Mouse (Mus musculus) hindbrain, postnatal 0 days (tissue): ENCODE measurements around the gene Efna3. TPM values are rescaled to one million over a fixed set of nuclear protein-coding genes. Genes with fewer than 3 reads are reported as not detected.

Source experiments
- ATAC-seq: fragments of 200-750 bp; cut with Nextera tagmentation; 2 replicates; pipeline ENCODE4 v1.8.0; 2017; ENCODE audit warnings: mild to moderate bottlenecking, moderate TSS enrichment, moderate library complexity
- DNase-seq: peaks from one replicate; pipeline ENCODE4 v3.0.0-alpha.2; 2015; ENCODE audit warnings: low spot score
- H3K27ac ChIP-seq: fragments of 300-500 bp; sonication (generic); 2 replicates; pipeline ENCODE4 v1.5.1; 2014; ENCODE audit warnings: mild to moderate bottlenecking
- H3K27me3 ChIP-seq: fragments of 300-500 bp; sonication (generic); 2 replicates; pipeline ENCODE4 v1.6.1; 2014; ENCODE audit warnings: low read length, mixed read lengths; ENCODE audit not compliant: insufficient read depth
- H3K36me3 ChIP-seq: fragments of 300-500 bp; sonication (generic); 2 replicates; pipeline ENCODE4 v1.6.1; 2014; ENCODE audit warnings: low read length, mixed read lengths; ENCODE audit not compliant: insufficient read depth
- H3K4me1 ChIP-seq: fragments of 300-500 bp; sonication (generic); 2 replicates; pipeline ENCODE4 v1.6.1; 2014; ENCODE audit warnings: antibody characterized with exemption, low read length, mixed read lengths; ENCODE audit not compliant: insufficient read depth
- H3K4me2 ChIP-seq: fragments of 300-500 bp; sonication (generic); 2 replicates; pipeline ENCODE4 v1.6.1; 2014; ENCODE audit warnings: low read depth, mild to moderate bottlenecking, low read length, moderate library complexity, mixed read lengths
- H3K4me3 ChIP-seq: fragments of 300-500 bp; sonication (generic); 2 replicates; pipeline ENCODE4 v1.5.1; 2014; ENCODE audit warnings: low read length
- H3K9ac ChIP-seq: fragments of 300-500 bp; sonication (generic); replicated peaks from 2 replicates; pipeline ENCODE4 v1.6.1; 2014; ENCODE audit warnings: mild to moderate bottlenecking, low read length, moderate library complexity, mixed read lengths
- H3K9me3 ChIP-seq: fragments of 300-500 bp; sonication (generic); 2 replicates; pipeline ENCODE4 v1.6.1; 2016; ENCODE audit warnings: low read length, mixed read lengths
- CTCF ChIP-seq: IDR thresholded peaks from 2 replicates; pipeline ENCODE4 v1.5.1; 2016; ENCODE audit warnings: antibody characterized with exemption, control low read depth, low read depth
- WGBS: fragments of 180-500 bp; shearing (Covaris S2); extraction: QIAGEN DNeasy Blood & Tissue Kit; methylation state at CpG from one replicate; pipeline ENCODE4 v1.1.7; 2014; 5-methylcytosine and 5-hydroxymethylcytosine counted together
- polyA plus RNA-seq: library from polyadenylated mRNA; unstranded; fragments of >200 nt; fragmentation: Nextera tagmentation; extraction: Ambion mirVana; gene quantifications from 2 replicates; pipeline ENCODE4 v1.2.1, GENCODE M21; 2015
- total RNA-seq: library from RNA; depleted of rRNA; stranded (reverse); fragments of >200 nt; gene quantifications from 2 replicates; pipeline ENCODE4 v1.2.3, GENCODE M21; 2014

Efna3 gene
- total and polyA plus RNA-seq, 2 experiments from 2014 or later, result 61.4 to 107 TPM

DNA sequence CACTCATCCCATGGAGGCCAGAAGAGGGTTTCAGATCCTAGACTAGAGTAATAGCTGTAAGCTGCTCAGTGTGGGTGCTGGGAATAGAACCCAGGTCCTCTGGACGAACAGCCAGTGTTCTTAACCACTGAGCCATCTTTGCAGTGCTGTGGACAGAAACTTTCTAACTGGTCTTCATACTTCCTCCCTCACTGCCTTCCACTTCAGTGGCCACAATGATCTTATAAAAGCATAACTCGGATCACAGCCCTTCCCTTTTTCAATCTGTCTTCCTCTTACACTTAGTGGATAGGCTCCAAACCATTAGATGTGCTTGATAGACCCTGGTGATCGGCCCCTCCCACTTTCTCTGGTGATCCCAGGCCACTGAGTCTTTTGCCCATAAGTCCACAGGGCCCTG lies 37.5 kb upstream of the Efna3 start:
- no peak overlapping the region for H3K9ac ChIP-seq
- H3K4me3 ChIP-seq, result no peak overlapping the region
- no peaks in the 10 kb centered on the region for H3K36me3 ChIP-seq
- 0 out of 2 replicates have a peak, but pooled peaks cover under 1% of the 10 kb centered on the region for H3K27me3 ChIP-seq
- 67% methylated on average over 3 of the region's 3 CpGs for WGBS
- no peaks in the 10 kb centered on the region for H3K4me1 ChIP-seq
- H3K4me2 ChIP-seq, result no peak overlapping the region
- no peaks in the 10 kb centered on the region for H3K9me3 ChIP-seq
- ATAC-seq, result no peak
- no peak for DNase-seq
- TF ChIP-seq CTCF, result no peak
- H3K27ac ChIP-seq, result no peak overlapping the region

DNA sequence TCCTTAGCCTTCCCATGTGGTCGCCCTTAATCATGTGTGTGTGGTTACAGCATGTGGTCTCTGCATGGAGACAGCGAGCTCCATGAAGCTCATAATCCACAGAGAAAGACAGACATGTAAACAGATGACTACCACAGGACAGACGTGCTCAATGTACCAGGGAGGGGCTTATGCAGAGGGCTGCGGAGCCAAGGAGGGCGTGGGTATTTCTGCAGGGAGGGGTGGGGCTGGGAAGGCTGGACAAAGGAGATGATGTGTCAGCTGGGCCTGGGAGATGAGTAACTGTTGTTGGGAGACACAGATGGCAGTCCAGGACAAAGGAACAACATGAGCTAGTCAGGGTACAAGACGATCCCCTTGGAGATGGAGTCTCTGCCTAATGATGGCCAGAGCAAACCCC lies 36.9 kb upstream of the Efna3 start:
- WGBS, result 51% methylated on average over 6 of the region's 6 CpGs

DNA sequence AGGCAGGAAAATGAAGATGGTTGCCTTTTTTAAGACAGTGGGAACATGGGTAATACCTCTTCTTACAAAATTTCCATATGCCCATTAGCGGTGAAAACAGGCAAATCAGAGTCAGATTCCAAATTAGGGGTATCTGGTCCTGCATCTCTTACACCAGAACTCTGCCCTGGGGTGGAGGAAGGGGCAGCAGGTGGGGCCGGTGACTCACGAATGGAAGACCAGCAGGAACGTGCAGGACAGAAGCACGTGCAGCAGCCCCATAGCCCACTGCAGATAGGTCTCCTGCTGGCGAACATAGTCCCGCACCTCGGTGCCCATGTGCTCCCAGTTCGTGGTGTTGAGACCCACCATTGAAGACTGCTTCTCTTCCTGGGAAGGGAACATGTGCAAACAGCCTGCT lies 33.3 kb upstream of the Efna3 start:
- H3K9ac ChIP-seq, result no peak overlapping the region
- H3K27ac ChIP-seq, result no peak overlapping the region
- H3K4me3 ChIP-seq, result no peak overlapping the region
- H3K4me1 ChIP-seq, result no peaks in the 10 kb centered on the region
- ATAC-seq (no peak), DNase-seq (no peak)
- no peaks in the 10 kb centered on the region for H3K36me3 ChIP-seq
- TF ChIP-seq CTCF, result no peak
- no peaks in the 10 kb centered on the region for H3K9me3 ChIP-seq
- 64% methylated on average over 9 of the region's 9 CpGs for WGBS
- no peak overlapping the region for H3K4me2 ChIP-seq
- no peaks in the 10 kb centered on the region for H3K27me3 ChIP-seq

More for the DNA sequence above, 36.9 kb upstream of the Efna3 start:
- no peak overlapping the region for H3K4me2 ChIP-seq
- H3K27me3 ChIP-seq, result no peaks in the 10 kb centered on the region
- H3K4me3 ChIP-seq, result no peak overlapping the region
- H3K27ac ChIP-seq, result no peak overlapping the region
- DNase-seq, result no peak
- no peaks in the 10 kb centered on the region for H3K4me1 ChIP-seq
- TF ChIP-seq CTCF, result no peak
- ATAC-seq, result no peak
- H3K9me3 ChIP-seq, result no peaks in the 10 kb centered on the region
- H3K9ac ChIP-seq, result no peak overlapping the region
- H3K36me3 ChIP-seq, result no peaks in the 10 kb centered on the region

DNA sequence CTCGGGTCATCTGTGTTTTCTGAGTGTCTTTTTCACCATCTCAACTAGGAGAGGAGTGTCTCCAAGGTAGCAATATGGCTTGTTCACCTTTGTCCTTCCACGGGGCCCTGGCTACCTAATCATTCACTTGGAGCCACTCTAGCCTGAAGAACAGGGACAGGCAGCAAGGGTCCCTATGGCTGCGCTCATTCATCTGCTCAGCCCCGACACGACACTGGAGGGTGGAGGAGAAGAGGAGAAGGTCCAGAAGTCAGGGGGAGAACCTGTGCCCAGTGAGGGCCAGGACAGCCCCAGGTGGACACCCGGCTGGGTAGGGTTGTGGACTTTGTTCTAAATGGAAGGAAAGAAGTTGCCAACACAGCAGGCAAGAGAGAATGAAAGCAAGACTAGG lies 32.7 kb upstream of the Efna3 start:
- Histone ChIP-seq H3K27ac (no peak overlapping the region), H3K9ac (no peak overlapping the region), H3K9me3 (no peaks in the 10 kb centered on the region), H3K36me3 (no peaks in the 10 kb centered on the region), H3K4me1 (no peaks in the 10 kb centered on the region), H3K4me3 (no peak overlapping the region), H3K4me2 (no peak overlapping the region), H3K27me3 (no peaks in the 10 kb centered on the region)
- TF ChIP-seq CTCF, result no peak
- DNase-seq (no peak), ATAC-seq (no peak)
- WGBS, result 76% methylated on average over 6 of the region's 6 CpGs

DNA sequence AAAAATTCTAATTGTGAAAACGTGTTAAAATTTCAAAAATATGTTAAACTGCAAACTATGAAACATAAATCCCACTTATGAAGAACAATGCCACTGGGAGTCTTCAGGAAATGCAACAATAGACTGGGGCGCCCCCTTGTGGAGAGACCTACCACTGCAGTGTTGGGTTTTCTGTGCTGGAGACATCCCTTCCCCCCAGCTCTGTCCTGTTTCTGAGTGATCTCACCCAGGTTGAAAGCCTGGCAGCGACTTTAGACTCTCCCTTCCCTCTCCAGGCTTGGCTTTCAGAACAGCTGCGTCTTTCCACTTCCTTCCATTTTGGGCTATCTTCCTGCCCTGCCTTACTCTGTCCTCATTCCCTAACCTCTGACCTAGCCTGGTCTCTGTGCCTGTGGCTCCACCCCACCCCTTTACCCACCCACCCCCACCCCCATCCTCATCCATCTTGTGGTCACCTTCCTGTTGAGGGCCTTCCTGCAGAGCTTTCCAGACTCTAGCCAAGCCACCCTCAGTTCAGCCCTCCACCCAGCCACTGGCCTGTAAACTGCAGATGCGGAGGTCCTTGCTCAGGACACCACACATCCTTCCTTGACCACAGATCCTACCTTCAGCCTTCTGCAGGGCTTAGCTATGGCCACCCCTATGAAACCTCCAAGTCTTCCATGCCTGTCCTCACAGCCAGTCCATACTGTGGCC lies 32.2 kb upstream of the Efna3 start:
- Histone ChIP-seq H3K9me3 (no peaks in the 10 kb centered on the region), H3K4me2 (no peak overlapping the region), H3K9ac (no peak overlapping the region), H3K4me1 (0 out of 2 replicates have a peak, but pooled peaks cover 3% of the 10 kb centered on the region), H3K27ac (no peak overlapping the region), H3K4me3 (no peak overlapping the region), H3K27me3 (no peaks in the 10 kb centered on the region), H3K36me3 (no peaks in the 10 kb centered on the region)
- TF ChIP-seq CTCF, result peak; percentile 91
- ATAC-seq, result peak; percentile 10; the same call in 1 of the 2 replicates
- peak; percentile 82 for DNase-seq
- 22% methylated on average over 5 of the region's 5 CpGs for WGBS

DNA sequence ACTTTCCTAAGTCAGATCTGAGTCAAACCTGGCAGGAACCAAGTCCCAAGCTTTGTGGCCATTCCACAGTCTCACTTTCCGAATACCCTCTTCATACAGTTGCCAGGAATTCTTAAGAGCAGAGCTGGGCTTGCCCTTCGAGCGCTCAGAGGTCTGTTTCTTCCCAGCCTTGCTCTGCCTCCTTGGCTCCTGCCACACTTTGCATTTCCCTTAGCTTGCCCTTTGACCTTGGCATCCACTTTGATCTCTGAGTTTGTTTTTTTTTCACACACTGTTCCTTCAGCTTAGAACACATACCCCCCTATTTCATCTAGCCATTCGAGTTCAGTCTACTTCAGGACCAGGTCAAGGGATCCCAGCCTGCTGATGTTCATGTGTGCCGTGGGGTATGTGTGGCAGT lies 28.5 kb upstream of the Efna3 start:
- no peak for TF ChIP-seq CTCF
- H3K4me1 ChIP-seq, result 0 out of 2 replicates have a peak, but pooled peaks cover 7% of the 10 kb centered on the region
- no peak overlapping the region for H3K4me2 ChIP-seq
- no peaks in the 10 kb centered on the region for H3K27me3 ChIP-seq
- DNase-seq (no peak), ATAC-seq (no peak)
- no peaks in the 10 kb centered on the region for H3K36me3 ChIP-seq
- no peak overlapping the region for H3K9ac ChIP-seq
- no peak overlapping the region for H3K27ac ChIP-seq
- no peaks in the 10 kb centered on the region for H3K9me3 ChIP-seq
- 74% methylated on average over 5 of the region's 5 CpGs for WGBS
- no peak overlapping the region for H3K4me3 ChIP-seq

DNA sequence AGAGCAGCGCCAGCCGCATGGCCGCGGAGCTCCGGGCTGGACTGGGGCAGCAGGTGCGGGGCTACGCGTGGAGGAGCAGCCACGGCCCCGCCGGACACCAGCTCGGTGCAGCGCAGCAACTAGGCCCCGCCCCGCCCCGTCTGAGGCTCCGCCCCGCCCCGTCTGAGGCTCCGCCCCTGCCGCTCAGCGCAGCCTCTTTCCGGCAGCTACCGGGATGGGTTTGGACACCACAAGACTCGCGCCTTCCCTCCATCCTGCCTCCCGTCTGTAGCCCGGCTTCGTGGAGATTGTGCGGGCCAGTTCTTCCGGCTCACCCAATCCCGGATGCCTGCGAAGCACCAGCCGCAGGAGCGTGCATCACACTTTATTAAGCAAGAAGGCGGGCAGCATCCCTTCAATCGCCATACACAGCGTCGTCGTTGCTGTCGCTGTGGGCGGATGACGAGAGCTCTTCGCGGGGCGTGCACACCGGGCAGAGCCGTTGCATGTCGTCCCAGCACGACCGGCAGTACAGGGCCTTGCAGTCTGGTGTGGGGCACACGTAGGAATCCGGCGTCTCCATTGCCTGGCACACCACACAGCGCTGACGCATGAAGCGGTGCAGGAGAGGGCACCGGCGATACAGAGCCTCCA lies 27.2 kb upstream of the Efna3 start, which contains the start of gene Adam15:
TSS of gene Adam15 (minus strand) at position 128 of the 633 bp plus-strand sequence.
- Histone ChIP-seq H3K4me3 (peak within 1 kb of the TSS; percentile 69), H3K27ac (peak within 1 kb of the TSS; percentile 86), H3K4me1 (0 out of 2 replicates have a peak, but pooled peaks cover 7% of the 10 kb centered on the region), H3K27me3 (no peaks in the 10 kb centered on the region), H3K9ac (peak within 1 kb of the TSS; percentile 74), H3K4me2 (peak within 1 kb of the TSS; percentile 96), H3K9me3 (no peaks in the 10 kb centered on the region), H3K36me3 (0 out of 2 replicates have a peak, but pooled peaks cover 4% of the 10 kb centered on the region)
- no peak for TF ChIP-seq CTCF
- DNase-seq, result peak; percentile 92
- 1% methylated on average over 59 of the region's 59 CpGs for WGBS
- peak; percentile 93 for ATAC-seq
